Mouse (Mus musculus): ENCODE results near the gene Apoe. TPM values are rescaled to one million over a fixed set of nuclear protein-coding genes. Genes with fewer than 3 reads are reported as not detected.

Gene Apoe
- 1,000 to 10,000 TPM; 1,704 to 2,821 (median 2,131) TPM for total RNA-seq (2022)

DNA sequence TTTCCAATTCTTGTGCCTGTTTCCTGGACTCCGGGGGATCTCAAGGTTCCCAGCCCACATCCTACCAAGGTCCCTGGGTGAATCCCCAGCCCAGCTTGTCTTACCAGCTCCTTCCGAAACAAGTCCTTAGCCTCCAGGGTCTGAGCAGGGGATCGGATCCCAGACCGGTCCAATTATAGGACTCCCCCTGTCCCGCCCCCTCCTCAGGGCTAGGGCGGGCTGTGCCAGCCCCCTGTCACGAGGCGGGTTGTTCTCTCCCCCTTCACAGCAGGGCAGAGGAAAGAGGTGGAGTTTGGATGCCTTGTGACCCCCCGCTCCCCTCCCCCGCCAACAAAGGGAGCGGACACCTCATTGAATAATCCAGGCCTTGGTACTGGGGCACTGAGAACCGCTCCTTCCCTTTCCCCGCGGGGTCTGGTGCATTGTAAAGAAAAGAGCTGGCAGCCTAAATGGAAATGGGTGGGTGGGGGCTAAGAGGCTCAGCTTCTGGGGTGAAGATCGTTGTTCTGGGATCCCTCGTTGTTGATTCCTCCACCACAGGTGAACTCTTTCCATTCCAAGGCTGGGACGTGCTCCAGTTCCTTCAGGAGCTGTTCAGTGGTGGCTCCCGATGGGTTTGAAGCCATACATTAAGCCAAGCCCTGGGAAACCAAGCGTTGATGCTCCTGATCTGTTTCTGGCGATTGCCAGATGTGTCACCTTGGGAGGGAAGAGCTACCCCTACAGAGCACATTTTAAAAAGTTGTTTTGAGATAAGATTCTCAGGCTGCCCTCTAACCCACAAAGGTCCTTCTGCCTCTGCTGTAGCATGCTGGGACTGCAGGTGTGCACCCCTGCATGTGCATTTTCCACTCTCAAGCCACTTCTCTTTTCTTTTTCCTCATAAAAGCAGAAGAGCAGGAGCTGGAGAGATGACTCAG, at the start of gene Apoe:
Gene Apoe (minus strand): TSS at position 282 of the 920 bp plus-strand sequence.
- DNase-seq (ENCODE audit: low spot score in 2 of 2): peak; percentile 52 to 71

DNA sequence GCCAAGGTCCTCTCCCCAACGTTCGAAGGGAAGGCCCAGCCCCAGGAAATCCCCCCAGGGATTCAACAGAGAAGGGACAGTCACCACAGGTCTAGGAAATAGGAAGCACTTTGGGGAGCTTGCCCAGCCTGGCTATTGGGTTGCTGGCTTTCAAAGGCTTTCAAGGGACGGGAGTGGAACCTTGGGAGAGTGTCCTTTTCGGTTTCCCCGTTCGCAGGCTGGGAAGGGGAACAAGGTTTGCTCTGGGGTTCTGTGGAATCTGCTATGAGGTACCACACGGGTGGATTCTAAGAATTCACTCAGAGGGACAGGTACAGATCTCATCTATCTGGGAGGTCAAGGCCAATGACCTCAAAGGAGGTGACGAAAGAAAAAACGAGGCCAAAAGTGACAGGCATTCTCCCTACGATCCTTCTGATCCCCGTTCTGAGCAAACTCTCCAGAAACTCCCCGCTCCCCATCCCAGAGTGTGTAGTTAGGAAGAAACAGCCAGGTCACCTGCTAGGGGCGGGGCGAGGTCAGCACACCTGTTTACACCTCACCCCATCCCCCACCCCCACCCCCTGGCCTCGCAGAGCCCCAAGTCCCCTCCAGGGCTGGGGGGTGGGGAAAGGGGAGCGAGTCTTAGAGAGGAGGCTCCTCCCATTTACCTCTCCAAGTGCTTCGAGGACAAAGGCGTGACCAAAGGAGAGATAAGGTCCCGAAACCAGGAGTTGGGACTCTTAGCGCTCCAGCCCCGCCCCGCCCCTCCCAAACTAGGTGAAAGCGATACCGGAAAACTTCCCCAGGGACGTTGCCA, 48.6 kb upstream of the Apoe start:
- DNase-seq (ENCODE audit: low spot score in 2 of 2): no peak

DNA sequence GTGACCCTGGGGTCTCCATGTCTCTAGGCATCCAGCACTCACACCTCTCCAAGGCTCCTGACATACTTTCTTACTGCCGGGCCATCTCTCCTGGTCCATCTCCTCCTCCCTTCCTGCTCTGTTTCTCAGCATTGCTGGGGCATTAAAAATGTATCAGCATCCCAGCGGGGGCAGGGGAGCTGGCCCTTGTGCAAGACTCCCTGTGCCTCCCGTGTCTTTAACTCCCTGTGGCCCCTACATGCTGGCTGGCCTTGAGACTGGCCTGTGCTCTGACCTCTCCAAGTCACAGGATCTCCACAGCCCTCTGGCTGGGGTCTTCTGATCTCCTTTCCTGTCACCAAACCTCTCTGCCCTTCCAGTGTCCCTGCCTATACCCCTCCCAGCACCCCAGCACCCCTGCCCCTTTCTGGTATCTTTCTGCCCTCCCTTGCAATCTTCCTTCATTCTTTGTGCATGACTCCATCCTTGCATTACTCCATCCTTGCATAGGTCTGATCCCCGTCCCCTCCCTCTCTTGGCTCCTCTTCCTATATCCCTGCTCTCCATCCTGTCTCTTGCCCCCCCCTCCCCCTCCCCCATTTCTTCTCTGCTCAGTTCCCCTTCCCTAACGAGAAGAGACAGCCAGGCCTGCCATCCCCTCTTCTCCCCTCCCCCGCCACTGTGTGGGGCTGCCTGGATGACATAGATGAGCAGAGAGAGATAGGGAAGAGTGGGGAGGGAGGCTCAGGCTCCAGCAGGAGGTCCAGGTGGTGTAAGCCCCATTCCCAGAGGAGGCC, 47.6 kb upstream of the Apoe start:
- DNase-seq (ENCODE audit: low spot score in 2 of 2): no peak

DNA sequence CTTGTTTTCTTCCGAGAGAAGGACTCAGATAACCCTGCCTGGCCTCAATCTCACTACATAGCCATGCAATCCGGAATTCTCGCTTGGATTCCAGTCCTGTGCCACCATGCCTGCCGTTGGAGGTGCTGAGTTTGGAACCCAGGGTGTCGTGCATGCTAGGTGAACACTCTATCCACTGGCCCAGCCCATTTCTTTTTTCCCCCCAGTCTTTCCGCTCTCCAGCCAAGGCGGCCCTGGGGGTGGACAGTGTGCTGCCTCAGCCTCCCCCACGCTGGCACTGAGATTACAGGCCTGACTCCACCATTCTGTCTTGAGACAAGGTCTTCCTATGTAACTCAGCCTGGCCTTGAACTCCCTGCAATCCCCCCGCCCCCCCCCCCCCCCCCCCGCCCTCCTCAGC, 47.0 kb upstream of the Apoe start:
- no peak for DNase-seq (ENCODE audit: low spot score in 2 of 2)

- no peak for DNase-seq (ENCODE audit: low spot score in 2 of 2)
Measured at GRCm38 (mm10) chr7:19744590-19745385, 45.8 kb upstream of the Apoe start.

- DNase-seq (ENCODE audit: low spot score in 2 of 2): no peak
Measured at GRCm38 (mm10) chr7:19743791-19744190, 44.8 kb upstream of the Apoe start.

GRCm38 (mm10) chr7:19742468-19742867, 43.5 kb upstream of the Apoe start:
- DNase-seq (ENCODE audit: low spot score in 2 of 2): no peak

- DNase-seq (ENCODE audit: low spot score in 2 of 2): no peak
Measured at GRCm38 (mm10) chr7:19741329-19742031, 42.5 kb upstream of the Apoe start.

DNA sequence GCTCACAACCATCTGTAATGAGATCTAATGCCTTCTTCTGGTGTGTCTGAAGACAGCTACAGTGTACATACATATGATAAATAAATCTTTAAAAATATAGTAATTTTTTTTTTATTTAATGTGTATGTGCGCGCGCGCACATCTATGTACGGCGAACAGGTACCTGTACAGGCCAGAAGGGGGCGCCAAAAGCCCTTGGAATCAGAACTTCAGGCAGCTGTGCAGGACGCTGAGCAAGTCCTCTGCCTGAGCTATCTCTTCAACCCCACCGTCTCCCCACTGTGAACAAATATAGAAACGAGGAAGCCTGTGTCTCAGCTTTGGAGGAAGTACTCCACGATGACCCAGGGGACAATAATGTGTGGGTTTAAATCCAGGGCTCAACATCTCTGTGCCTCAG, 41.3 kb upstream of the Apoe start:
- DNase-seq (ENCODE audit: low spot score in 2 of 2): no peak

DNA sequence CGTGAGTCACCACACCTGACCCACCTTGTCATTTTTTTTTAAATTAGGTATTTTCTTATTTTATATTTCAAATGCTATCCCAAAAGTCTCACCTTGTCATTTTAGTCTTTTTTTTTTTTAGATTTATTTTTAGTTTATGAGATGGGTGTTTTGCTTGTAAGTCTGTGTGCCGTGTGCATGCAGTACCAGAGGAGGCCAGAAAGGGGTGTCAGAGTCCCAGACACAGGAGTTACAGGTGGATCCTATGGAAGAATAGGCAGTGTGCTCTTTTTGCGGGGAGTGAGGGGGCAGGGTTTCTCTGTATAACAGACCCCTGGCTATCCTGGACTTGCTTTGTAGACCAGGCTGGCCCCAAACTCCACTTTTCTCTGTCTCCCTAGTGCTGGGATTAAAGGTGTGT, 39.8 kb upstream of the Apoe start:
- DNase-seq (ENCODE audit: low spot score in 2 of 2): no peak

DNA sequence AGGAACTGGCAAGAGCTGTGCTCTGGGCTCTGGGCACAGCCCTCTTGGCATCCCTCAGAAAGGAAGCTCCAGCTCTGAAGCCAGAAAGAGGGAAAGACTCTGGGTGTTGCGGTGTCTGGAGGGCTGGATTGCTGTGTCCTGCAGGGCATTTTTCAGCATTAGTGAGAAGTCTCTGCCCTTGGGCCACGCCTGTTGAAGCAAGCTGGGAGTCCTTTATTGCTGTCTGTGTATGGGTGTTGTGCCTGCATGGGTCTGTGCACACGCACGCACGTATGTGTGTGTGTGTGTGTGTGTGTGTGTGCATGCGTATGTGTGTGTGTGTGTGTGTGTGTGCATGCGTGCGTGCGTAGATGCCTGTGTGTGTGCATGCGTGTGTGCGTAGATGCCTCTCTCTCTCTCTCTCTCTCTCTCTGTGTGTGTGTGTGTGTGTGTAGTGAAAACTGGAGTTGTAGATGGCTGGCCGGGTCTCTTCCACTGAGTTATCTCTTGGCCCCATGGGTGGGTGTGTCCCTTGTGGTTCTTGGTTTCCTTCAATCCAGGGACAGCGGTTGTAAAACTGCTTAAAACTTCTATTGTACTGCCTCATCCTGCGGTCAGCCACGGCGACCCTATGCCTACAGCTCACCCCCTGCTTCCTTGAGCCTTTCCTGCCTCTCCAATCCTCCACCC, 37.5 kb upstream of the Apoe start:
- DNase-seq (ENCODE audit: low spot score in 2 of 2): no peak

DNA sequence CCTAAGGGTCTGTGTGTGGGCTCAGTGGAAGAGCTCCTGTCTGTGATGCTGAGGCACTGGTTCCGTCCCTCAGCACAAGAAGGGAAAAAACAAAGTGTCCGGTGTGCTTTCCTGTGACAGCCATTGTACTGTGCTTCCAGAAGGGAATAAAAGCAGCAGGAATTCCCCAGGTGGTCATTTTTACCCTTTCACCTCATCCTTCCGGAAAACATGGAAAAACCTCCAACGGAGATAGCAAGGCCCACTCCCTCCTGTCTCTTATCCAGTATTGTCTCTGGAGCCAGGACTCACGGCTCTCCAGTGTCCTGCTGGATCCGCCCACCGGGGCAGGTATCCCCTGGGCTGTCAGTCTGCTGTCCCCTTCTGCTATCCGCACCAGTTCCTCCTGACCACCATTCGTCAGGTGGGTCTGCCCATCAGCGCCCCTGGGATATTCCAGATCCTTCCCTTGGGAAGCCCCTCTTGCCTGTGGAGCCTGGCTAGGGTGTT, 35.2 kb upstream of the Apoe start:
- no peak for DNase-seq (ENCODE audit: low spot score in 2 of 2)

DNA sequence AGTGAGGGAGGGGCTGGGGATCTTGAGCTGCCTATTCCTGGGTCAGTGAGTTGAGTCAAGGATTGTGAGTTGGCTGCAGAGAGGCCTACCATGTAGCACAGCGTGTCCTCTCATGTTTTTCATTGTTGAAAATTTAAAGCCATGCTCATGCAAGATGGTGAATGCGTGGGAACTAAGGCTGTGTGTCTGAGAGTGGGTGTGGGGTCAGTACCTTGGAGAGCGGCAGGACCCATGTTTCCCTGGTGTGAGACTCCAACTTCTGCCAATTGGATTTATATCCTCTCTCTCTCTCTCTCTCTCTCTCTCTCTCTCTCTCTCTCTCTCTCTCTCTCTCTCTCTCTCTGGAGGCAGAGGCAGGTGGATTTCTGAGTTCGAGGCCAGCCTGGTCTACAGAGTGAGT, 27.6 kb upstream of the Apoe start:
- no peak for DNase-seq (ENCODE audit: low spot score in 2 of 2)

DNA sequence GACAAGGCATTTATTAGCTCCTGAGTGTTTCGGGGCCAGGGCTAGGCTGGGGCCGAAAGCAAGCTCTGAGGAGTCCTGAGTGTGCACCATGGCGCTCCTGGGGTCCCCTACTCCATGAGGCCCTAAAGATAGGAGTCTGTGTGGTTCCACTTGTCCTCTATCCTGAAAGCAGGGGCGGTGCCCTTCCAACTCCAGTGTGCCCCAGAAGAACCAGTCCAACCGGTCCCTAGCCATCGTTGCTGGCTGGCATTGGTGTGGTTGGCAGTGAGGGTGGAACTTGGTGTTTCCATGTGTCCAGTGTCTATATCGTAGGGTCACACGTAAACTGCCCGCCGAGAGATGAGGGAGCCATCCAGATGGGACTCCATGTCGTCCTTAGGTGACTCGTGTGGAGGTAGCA, 25.2 kb upstream of the Apoe start:
- DNase-seq (ENCODE audit: low spot score in 2 of 2): no peak

DNA sequence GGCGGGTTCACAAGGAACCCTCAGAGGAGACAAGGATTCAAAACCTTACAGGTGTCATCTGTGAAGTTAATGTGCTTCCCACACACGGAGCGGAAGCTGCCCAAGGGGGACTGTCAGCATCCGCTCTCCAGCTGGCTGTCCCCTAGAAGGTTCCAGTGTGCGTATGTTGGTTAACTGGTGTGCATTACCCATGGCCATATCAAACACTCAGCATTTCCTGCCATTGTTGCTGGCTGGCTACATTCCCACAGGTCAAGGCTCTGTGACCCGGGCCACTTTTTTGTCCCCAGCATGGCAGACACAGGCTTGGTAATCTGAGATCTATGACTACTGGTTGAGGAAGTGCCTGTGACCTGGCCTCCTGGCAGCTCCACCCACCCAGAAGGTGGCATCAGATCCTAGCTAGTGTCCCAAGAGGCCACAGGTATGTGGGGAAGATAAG, 23.8 kb upstream of the Apoe start:
- no peak for DNase-seq (ENCODE audit: low spot score in 2 of 2)

- no peak for DNase-seq (ENCODE audit: low spot score in 2 of 2)
Measured at GRCm38 (mm10) chr7:19719200-19719599, 20.2 kb upstream of the Apoe start.

- no peak for DNase-seq (ENCODE audit: low spot score in 2 of 2)
Measured at GRCm38 (mm10) chr7:19718297-19718952, 19.4 kb upstream of the Apoe start.

GRCm38 (mm10) chr7:19717346-19717745, 18.4 kb upstream of the Apoe start:
- DNase-seq (ENCODE audit: low spot score in 2 of 2): no peak

- DNase-seq (ENCODE audit: low spot score in 2 of 2): no peak
Measured at GRCm38 (mm10) chr7:19716822-19717221, 17.8 kb upstream of the Apoe start.

Measured in left cerebral cortex, adult 8-10 months (tissue).